Mouse (Mus musculus): Measurements from ENCODE around the gene Bbip1. TPM values are rescaled to one million over a fixed set of nuclear protein-coding genes. Genes with fewer than 3 reads are reported as not detected.
"Not testable (repeated sequence)": the region's sequence is repeated elsewhere in the genome, so short reads cannot be mapped to it uniquely, and the experiment has no call there.

Gene Bbip1
- 75.9 and 108 TPM in 2 replicates for total RNA-seq (2014; fragmentation: Nextera tagmentation)
- 29.9 and 48.3 TPM in 2 replicates for total RNA-seq (2017)

GRCm38 (mm10) chr19:53943802-53944785 lies at the start of gene Bbip1, which contains the start of gene Shoc2:
Gene Bbip1 (minus strand): TSS chr19:53944627.
Gene Shoc2 (plus strand): TSS chr19:53944306.
- ATAC-seq (replicated peaks; ENCODE audit: low FRiP score, low TSS enrichment, poor library complexity, severe bottlenecking) = peak; percentile 87

GRCm38 (mm10) chr19:53993860-53994259 lies 49.4 kb upstream of the Bbip1 start:
- no peak for ATAC-seq (replicated peaks; ENCODE audit: low FRiP score, low TSS enrichment, poor library complexity, severe bottlenecking)

GRCm38 (mm10) chr19:53990538-53990937 lies 46.1 kb upstream of the Bbip1 start:
- ATAC-seq (replicated peaks; ENCODE audit: low FRiP score, low TSS enrichment, poor library complexity, severe bottlenecking) = no peak

- no peak for ATAC-seq (replicated peaks; ENCODE audit: low FRiP score, low TSS enrichment, poor library complexity, severe bottlenecking)
Measured at GRCm38 (mm10) chr19:53984628-53985027, 40.2 kb upstream of the Bbip1 start.

GRCm38 (mm10) chr19:53983336-53983735 lies 38.9 kb upstream of the Bbip1 start:
- peak; percentile 71 for ATAC-seq (replicated peaks; ENCODE audit: low FRiP score, low TSS enrichment, poor library complexity, severe bottlenecking)

- peak; percentile 87 for ATAC-seq (replicated peaks; ENCODE audit: low FRiP score, low TSS enrichment, poor library complexity, severe bottlenecking)
Measured at GRCm38 (mm10) chr19:53982041-53982440, 37.6 kb upstream of the Bbip1 start.

GRCm38 (mm10) chr19:53973656-53974055 lies 29.2 kb upstream of the Bbip1 start:
- ATAC-seq (replicated peaks; ENCODE audit: low FRiP score, low TSS enrichment, poor library complexity, severe bottlenecking) = no peak

- ATAC-seq (replicated peaks; ENCODE audit: low FRiP score, low TSS enrichment, poor library complexity, severe bottlenecking) = peak; percentile 74; the same call in 1 of the 2 replicates
Measured at GRCm38 (mm10) chr19:53971938-53972337, 27.5 kb upstream of the Bbip1 start.

- ATAC-seq (replicated peaks; ENCODE audit: low FRiP score, low TSS enrichment, poor library complexity, severe bottlenecking) = no peak
Measured at GRCm38 (mm10) chr19:53969226-53969625, 24.8 kb upstream of the Bbip1 start.

- peak; percentile 92 for ATAC-seq (replicated peaks; ENCODE audit: low FRiP score, low TSS enrichment, poor library complexity, severe bottlenecking)
Measured at GRCm38 (mm10) chr19:53964910-53965633, 20.6 kb upstream of the Bbip1 start.

GRCm38 (mm10) chr19:53964347-53964746 lies 19.9 kb upstream of the Bbip1 start:
- ATAC-seq (replicated peaks; ENCODE audit: low FRiP score, low TSS enrichment, poor library complexity, severe bottlenecking) = not testable (repeated sequence)

- no peak for ATAC-seq (replicated peaks; ENCODE audit: low FRiP score, low TSS enrichment, poor library complexity, severe bottlenecking)
Measured at GRCm38 (mm10) chr19:53962511-53962910, 18.1 kb upstream of the Bbip1 start.

- no peak for ATAC-seq (replicated peaks; ENCODE audit: low FRiP score, low TSS enrichment, poor library complexity, severe bottlenecking)
Measured at GRCm38 (mm10) chr19:53957513-53957912, 13.1 kb upstream of the Bbip1 start.

GRCm38 (mm10) chr19:53945171-53946042 lies 980 bp upstream of the Bbip1 start:
- no peak for ATAC-seq (replicated peaks; ENCODE audit: low FRiP score, low TSS enrichment, poor library complexity, severe bottlenecking)

GRCm38 (mm10) chr19:53944786-53945169 lies 351 bp upstream of the Bbip1 start:
- ATAC-seq (replicated peaks; ENCODE audit: low FRiP score, low TSS enrichment, poor library complexity, severe bottlenecking) = no peak

GRCm38 (mm10) chr19:53942342-53942741 lies 2.1 kb downstream of the Bbip1 start:
- ATAC-seq (replicated peaks; ENCODE audit: low FRiP score, low TSS enrichment, poor library complexity, severe bottlenecking) = no peak

- peak; percentile 22 for ATAC-seq (replicated peaks; ENCODE audit: low FRiP score, low TSS enrichment, poor library complexity, severe bottlenecking)
Measured at GRCm38 (mm10) chr19:53941139-53941538, 3.3 kb downstream of the Bbip1 start.

GRCm38 (mm10) chr19:53939467-53939866 lies 5.0 kb downstream of the Bbip1 start:
- peak; percentile 13 for ATAC-seq (replicated peaks; ENCODE audit: low FRiP score, low TSS enrichment, poor library complexity, severe bottlenecking)

GRCm38 (mm10) chr19:53934046-53934445 lies 10.4 kb downstream of the Bbip1 start:
- ATAC-seq (replicated peaks; ENCODE audit: low FRiP score, low TSS enrichment, poor library complexity, severe bottlenecking) = no peak
